Mouse (Mus musculus) retina, adult 2 months (tissue): ENCODE measurements at regions not wholly inside any gene's neighbourhood (a gene's known extent, or its start where the extent isn't known, plus 50 kb on each side); places are given as distances from the start of the nearest gene placed in this dataset.

Source experiments
- DNase-seq: peaks from one replicate; pipeline ENCODE4 v3.0.0-alpha.2; 2012; ENCODE audit warnings: low read depth, low spot score

GRCm38 (mm10) chr5:85954526-85954925 is 110.9 kb downstream of the Cenpc1 start:
- no peak for DNase-seq

DNA sequence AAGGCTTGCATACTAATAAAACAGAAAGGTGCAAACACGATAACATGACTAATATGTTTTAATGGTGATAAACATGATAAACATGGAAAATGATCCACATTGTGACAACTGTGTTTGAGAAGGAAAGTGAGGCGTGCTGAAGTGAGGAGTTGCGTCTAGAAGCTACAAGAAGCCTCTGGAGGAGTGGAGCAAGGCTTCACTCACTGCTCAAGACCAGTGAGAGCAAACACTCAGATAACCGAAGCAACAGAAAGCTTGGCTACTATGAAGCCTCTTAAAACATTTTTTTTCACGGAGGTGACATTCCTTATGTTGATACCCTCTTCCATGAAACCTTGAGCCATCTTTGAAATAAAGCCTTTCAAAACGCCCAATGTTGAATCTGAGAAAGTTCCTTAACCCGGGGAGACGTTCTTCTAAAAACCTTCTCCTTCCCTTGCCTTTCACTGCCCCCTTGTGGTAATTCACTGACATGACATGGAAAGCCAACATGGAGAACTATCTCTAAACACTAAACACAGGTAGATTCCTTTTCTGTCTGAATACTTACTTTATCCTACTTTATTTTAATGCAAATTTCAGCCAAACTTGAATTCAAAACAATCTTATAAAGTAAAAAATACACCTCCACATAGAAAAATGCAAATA is 128.6 kb downstream of the Cenpc1 start:
- DNase-seq, result peak; percentile 26

DNA sequence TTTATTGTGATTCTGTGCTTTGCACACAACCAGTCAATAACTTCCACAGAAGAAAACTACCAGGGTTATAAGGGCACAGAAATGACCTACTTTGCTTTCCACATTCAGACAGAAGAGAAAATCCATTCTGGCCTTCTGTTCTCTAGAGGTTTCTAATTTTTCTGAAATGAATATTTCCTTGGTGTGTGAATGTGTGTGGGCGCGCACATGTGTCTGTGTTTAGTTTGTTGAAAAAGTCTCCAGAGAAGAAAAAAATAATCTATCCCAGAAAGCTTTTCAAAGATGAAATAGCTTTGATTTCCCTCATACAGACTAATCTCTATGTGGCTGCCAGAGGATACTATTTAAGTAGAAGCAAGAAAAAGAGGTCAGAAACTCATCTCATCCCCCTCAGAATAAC is 147.1 kb downstream of the Cenpc1 start:
- DNase-seq, result no peak

- DNase-seq, result no peak
Observed at GRCm38 (mm10) chr5:85915000-85915399, 150.4 kb downstream of the Cenpc1 start.

- peak; percentile 8 for DNase-seq
Observed at GRCm38 (mm10) chr5:85896452-85896851, 168.9 kb downstream of the Cenpc1 start.

DNA sequence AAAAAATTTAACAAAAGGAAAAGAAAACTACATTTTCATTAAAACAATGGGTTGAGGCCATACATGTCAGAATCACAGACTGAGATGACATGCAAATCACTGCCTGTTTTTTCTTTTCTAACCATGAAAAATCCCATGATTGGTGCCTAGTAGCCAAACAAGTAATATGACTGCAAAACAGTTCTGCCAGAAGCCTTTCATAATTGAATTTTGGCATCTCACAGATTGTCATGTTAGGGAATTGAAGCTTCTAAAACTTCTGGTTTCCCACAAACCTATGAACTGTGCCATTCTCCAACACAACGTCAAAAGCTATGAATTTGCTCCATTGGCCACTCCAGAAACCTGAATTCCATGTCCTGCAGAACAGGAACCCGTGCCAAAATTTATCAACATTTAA is 169.6 kb downstream of the Cenpc1 start:
- no peak for DNase-seq

GRCm38 (mm10) chr5:85870311-85870710 is 195.1 kb downstream of the Cenpc1 start:
- no peak for DNase-seq

- DNase-seq, result no peak
Observed at GRCm38 (mm10) chr5:85832556-85832955, 232.8 kb downstream of the Cenpc1 start.

DNA sequence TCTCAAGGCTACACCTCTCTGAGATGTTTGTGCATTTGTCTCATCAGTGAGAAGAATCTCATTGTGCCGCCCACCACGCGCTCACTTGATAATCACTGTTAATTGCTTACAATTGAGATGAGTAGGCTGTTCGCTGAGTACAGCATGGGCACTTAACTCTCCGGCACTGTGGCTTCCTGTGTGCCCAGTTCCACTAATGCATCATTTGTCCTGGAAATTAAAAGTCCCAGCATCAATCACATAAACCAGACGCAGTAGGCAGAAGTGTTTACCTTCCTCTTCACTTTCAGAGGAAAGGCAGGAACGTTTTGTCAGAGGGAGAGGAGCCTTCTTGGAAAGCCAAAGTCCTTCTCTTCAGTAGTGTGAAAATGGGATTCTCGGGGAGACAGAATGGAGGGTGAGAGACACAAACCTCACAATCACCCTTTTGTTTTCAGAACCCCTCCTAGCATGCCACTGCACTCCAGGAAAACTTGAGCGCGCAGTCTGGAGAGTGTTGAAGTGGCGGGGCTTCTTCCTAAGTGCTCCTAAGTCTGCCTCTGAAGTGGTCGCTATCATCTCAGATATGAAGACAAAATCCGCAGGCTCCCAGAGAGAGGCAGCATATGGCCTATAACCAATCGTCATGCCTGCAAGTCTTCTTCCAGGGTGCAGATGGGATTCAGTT is 269.7 kb downstream of the Cenpc1 start:
- no peak for DNase-seq

DNA sequence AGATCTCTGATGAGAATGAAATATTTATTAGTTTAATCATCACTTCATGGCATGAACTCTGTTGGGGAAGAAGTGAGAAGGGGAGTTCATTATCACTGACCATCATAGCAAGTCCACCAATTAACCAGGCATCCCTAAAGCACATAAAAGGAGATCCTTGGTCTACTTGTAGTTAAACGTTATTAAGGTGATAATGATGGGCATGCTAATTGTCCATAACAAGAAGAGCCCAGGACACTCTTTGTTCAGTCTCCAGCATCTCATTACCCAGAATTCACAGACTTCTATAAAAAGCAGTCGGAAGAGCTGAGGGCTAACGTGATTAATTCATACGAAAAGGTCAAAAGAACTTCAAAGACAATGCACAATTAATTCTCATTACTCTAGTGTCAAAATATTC is 272.2 kb downstream of the Cenpc1 start:
- DNase-seq, result no peak

DNA sequence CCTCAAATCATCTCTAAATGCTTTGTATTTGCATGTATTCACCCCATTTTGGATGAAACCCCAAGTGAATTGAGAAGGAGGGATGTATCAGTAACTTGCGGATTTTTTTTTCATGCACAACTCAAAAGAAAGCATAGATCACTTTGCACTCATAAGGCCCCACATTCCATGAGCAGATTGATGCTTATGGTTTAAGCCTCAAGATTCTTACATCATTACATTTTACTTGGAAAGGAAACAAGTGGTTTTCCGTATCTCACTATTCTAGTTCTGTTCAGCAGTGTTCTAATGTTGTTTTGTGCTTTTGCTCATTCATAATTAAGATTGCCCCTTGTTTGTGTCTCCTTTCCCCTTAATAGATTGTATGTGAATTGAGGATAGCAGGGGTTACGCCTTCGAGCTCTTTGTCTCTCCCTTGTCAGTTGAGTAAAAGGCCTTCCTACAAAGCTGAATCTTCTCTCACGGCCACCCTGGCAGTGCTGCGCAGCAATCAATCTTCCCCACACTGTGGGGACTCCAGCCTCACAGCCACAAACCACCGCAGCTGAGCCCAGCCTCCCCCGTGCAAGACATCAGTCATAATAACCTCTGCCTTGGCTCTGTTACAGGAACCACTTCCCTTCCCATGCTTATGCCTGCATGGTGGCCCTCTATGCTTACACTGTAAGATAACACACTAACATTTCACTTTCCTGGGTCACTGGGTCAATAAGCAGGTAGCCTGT is 284.5 kb downstream of the Cenpc1 start:
- DNase-seq, result no peak

- no peak for DNase-seq
Observed at GRCm38 (mm10) chr5:85780017-85780416, 285.4 kb downstream of the Cenpc1 start.

GRCm38 (mm10) chr5:85779205-85779604 is 286.2 kb downstream of the Cenpc1 start:
- no peak for DNase-seq

DNA sequence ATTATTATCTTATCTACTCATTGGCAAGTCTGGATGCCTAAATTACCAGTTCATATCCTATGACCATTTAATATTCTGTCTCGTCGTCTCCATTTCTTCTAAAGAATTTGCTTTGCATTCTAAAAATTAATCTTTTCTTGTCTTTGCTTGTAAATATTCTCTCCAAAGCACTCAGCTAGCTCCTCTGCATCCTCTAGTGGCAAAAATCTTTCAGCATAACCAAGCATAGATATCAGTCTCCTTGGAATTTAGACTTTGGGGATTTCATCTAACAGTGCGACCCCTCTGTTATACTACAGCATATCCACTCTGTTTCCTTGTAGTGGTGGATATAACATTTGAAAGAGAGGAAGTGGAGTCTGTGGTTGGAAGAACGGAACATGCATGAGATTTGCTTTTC is 292.7 kb downstream of the Cenpc1 start:
- DNase-seq, result no peak

GRCm38 (mm10) chr5:85772086-85772485 is 293.3 kb downstream of the Cenpc1 start:
- no peak for DNase-seq

DNA sequence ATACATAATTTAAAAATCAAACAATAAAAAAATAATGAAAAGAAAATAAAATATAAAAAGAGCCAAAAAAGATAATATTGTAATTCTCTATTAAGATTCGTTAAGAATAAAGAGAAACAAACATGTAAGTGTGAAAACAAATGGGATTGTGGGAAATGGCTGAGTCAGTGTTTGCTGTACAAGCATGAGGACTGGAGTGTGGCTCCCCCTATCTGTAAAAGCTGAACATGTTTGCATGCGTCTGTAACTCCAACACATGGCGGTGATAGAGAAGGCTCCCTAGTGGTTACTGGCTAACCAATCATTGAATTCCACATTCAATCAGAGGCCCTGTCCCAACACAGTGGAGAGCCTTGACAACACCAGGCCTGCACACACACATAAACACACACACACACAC is 298.2 kb downstream of the Cenpc1 start:
- DNase-seq, result no peak

GRCm38 (mm10) chr5:85756716-85757115 is 308.7 kb downstream of the Cenpc1 start:
- DNase-seq, result no peak

DNA sequence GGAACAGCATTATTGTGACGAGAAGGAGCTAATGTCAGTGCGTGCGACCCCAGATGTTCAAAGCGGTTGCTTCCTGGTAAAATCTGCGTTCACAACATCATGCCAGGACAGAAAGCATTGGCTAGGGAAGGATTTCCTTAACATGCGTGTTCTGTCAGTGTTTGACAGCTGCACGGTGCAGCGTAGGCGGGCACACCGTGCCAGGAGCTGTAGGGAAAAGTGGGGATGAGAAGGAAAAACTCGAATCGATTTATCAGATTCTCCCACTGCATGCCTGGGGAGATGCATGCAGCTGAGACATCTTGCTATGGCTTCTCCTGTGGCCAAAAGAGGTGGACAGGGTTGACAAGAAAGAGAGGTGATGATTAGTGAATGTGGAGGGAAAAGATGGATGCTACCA is 311.2 kb downstream of the Cenpc1 start:
- no peak for DNase-seq

DNA sequence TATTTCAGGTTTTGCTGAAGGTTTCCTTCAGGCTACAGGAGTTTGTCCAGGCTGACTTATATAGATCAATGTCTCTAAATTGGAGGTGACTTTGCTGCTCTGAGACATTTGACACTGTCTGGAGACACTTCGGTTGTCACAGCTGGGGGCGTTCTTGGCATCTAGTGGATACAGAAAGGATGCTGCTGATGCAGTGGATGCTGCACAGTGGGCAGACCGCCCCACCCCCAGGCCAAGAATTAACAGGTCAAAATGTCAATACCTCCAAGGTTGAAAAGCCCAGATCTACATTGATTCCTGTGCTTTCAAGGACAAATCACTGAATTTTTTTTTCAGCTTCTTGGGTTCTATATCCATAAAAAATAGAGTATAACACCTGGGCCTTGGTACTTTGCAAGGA is 312.3 kb downstream of the Cenpc1 start:
- no peak for DNase-seq

DNA sequence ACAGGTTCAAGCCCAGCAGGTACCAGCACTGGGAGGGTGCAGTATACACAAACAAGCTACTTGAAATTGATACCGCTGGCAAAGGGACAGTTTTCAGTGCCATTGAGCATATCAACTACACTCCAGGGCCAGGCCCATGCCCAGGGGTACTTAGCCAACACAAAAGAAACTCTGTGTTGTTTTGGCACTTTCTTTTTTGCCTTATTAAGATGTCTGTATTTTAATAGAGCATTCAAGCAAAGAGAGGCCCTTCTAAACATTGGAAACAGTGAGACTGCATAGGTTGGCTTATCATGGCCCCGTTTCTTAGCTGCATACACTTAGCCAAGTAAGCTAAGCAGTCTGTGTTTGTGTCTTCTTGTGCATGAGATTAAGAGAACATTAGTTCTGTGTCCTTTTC is 313.7 kb downstream of the Cenpc1 start:
- DNase-seq, result no peak

DNA sequence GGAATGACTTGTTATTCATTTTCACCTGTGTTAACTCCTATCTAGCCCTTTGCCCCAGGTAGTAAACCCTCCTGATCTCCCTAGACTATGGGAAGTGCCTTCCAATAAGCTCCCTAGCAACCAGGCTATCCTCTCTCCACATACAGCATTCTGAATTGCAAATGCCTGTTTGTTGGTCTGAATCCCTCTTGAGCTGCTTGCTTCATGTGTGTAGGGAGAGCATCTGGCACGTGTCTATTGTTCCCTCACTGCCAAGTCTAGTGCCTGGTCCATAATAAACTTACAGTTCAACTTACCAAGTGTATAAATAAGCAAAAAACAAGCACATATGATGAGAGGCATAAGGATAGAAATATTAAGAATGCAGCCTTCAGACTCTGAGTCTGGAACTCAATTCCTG is 314.5 kb downstream of the Cenpc1 start:
- DNase-seq, result no peak

DNA sequence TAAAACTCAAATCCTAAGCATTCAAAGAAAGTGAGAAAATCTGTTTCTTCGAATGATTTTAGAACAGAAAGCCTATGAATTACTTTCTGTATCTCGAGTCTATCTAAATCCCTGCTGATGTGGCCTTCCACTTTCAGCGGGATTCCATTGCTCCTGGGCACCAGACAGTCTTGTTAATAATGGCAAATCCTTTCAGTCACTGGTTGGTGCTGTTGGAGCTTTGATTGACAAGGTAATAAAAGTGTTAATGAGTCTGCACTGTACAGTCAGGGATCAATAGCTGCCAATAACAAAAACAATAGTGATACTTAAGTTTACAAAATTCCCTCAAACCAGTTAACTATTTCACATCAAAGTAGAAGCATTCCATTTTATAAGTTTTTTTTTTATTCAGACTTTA is 335.8 kb downstream of the Cenpc1 start:
- no peak for DNase-seq

DNA sequence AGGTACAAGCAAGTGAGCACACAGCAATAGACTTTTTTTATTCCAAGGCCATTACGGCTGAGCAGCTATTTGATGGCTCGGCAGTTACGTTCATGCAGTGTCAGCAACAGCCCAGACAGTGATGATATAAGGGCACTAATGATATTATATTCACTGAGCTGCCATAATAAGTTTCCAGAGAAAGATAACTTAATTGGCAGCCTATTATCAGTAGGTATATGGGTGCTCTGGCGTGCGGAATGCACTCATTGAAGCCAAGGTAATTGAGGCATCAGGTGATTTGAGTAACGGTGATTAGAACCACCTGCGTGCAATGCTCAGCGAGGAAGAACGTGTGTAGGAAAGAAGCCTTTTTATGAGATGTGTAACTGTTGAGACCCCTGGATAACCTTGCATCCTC is 358.0 kb downstream of the Cenpc1 start:
- no peak for DNase-seq
